Mouse (Mus musculus) MEL (cell line): Measurements from ENCODE around the gene Col9a2. TPM values are rescaled to one million over a fixed set of nuclear protein-coding genes. Genes with fewer than 3 reads are reported as not detected.

ENCODE experiments used
- DNase-seq: peaks from one replicate; pipeline ENCODE4 v3.0.0; 2011; ENCODE audit warnings: low read depth, low spot score
- H3K27ac ChIP-seq: 2 replicates; pipeline ENCODE4 v1.5.1; 2012; ENCODE audit warnings: low read depth, mild to moderate bottlenecking, control low read depth, low read length, moderate library complexity; ENCODE audit not compliant: control insufficient read depth
- H3K27me3 ChIP-seq, 2 experiments: fragments of 150-350 bp in 1 of 2; sonication (generic) in 1 of 2; 2 replicates each; pipeline ENCODE4 v1.6.1; 2012; ENCODE audit warnings: low read length in 2 of 2, mild to moderate bottlenecking in 2 of 2, improper control_type of control experiment in 1 of 2, moderate library complexity in 1 of 2; ENCODE audit not compliant: insufficient read depth in 2 of 2, control insufficient read depth in 1 of 2
- H3K36me3 ChIP-seq, 2 experiments: 2 replicates each; pipeline ENCODE4 v1.6.1; 2012 to 2014; ENCODE audit warnings: low read length in 2 of 2, improper control_type of control experiment in 1 of 2, inconsistent platforms in 1 of 2, mild to moderate bottlenecking in 1 of 2; ENCODE audit not compliant: insufficient read depth in 2 of 2, control insufficient read depth in 1 of 2
- H3K4me1 ChIP-seq, 2 experiments: fragments of 150-350 bp in 1 of 2; sonication (generic) in 1 of 2; 2 replicates each; pipeline ENCODE4 v1.6.1; 2012; ENCODE audit warnings: low read length in 2 of 2, improper control_type of control experiment in 1 of 2, mild to moderate bottlenecking in 1 of 2; ENCODE audit not compliant: insufficient read depth in 2 of 2, control insufficient read depth in 1 of 2
- H3K4me3 ChIP-seq, 2 experiments: fragments of 150-350 bp in 1 of 2; sonication (generic) in 1 of 2; 2 replicates each; pipeline ENCODE4 v1.5.1; 2012; ENCODE audit warnings: low read depth in 2 of 2, low read length in 2 of 2, mild to moderate bottlenecking in 2 of 2, moderate library complexity in 2 of 2, control low read depth in 1 of 2, improper control_type of control experiment in 1 of 2; ENCODE audit not compliant: control insufficient read depth in 1 of 2, insufficient read depth in 1 of 2
- H3K79me2 ChIP-seq: 2 replicates; pipeline ENCODE4 v1.6.1; 2012; ENCODE audit warnings: mild to moderate bottlenecking, low read length, moderate library complexity; ENCODE audit not compliant: control insufficient read depth, poor library complexity, insufficient read depth
- H3K9ac ChIP-seq: 2 replicates; pipeline ENCODE4 v1.6.1; 2012; ENCODE audit warnings: low read depth, mild to moderate bottlenecking, control low read depth, low read length, moderate library complexity; ENCODE audit not compliant: control insufficient read depth, poor library complexity, severe bottlenecking
- H3K9me3 ChIP-seq: fragments of 150-350 bp; sonication (generic); replicated peaks from 2 replicates; pipeline ENCODE4 v1.6.1; 2012; ENCODE audit warnings: mild to moderate bottlenecking, low read length, improper control_type of control experiment, moderate library complexity; ENCODE audit not compliant: insufficient read depth
- BHLHE40 ChIP-seq: IDR thresholded peaks from 2 replicates; pipeline ENCODE4 v1.6.1; 2012; ENCODE audit warnings: low read depth, mild to moderate bottlenecking, inconsistent platforms, low read length, improper control_type of control experiment, borderline replicate concordance
- CHD1 ChIP-seq: IDR thresholded peaks from 2 replicates; pipeline ENCODE4 v1.6.1; 2012; ENCODE audit warnings: low read depth, mild to moderate bottlenecking, inconsistent platforms, low read length, improper control_type of control experiment
- CHD2 ChIP-seq: IDR thresholded peaks from 2 replicates; pipeline ENCODE4 v1.6.1; 2011; ENCODE audit warnings: low read length, improper control_type of control experiment
- E2F4 ChIP-seq: IDR thresholded peaks from 2 replicates; pipeline ENCODE4 v1.6.1; 2011; ENCODE audit warnings: low read depth, low read length, improper control_type of control experiment, borderline replicate concordance
- GABPA ChIP-seq: IDR thresholded peaks from 2 replicates; pipeline ENCODE4 v1.6.1; 2012; ENCODE audit warnings: low read depth, mild to moderate bottlenecking, inconsistent platforms, low read length, improper control_type of control experiment, moderate library complexity
- HCFC1 ChIP-seq: IDR thresholded peaks from 2 replicates; pipeline ENCODE4 v1.6.1; 2012; ENCODE audit warnings: low read depth, mild to moderate bottlenecking, inconsistent platforms, low read length, improper control_type of control experiment, moderate library complexity
- JUND ChIP-seq: IDR thresholded peaks from 2 replicates; pipeline ENCODE4 v1.6.1; 2011; ENCODE audit warnings: low read depth, mild to moderate bottlenecking, improper control_type of control experiment, low read length
- MAFK ChIP-seq: IDR thresholded peaks from 2 replicates; pipeline ENCODE4 v1.6.1; 2011; ENCODE audit warnings: low read depth, mild to moderate bottlenecking, low read length, improper control_type of control experiment, borderline replicate concordance
- MAZ ChIP-seq: IDR thresholded peaks from 2 replicates; pipeline ENCODE4 v1.6.1; 2012; ENCODE audit warnings: low read depth, mild to moderate bottlenecking, inconsistent platforms, low read length, improper control_type of control experiment
- MEF2A ChIP-seq: IDR thresholded peaks from 2 replicates; pipeline ENCODE4 v1.6.1; 2014; ENCODE audit warnings: low read depth, mild to moderate bottlenecking, inconsistent platforms, low read length, improper control_type of control experiment; ENCODE audit not compliant: poor library complexity, insufficient replicate concordance, severe bottlenecking; ENCODE audit errors: extremely low read depth
- MYC ChIP-seq: IDR thresholded peaks from 2 replicates; pipeline ENCODE4 v1.6.1; 2011; ENCODE audit warnings: low read depth, mild to moderate bottlenecking, low read length, improper control_type of control experiment, moderate library complexity
- NELFE ChIP-seq: IDR thresholded peaks from 2 replicates; pipeline ENCODE4 v1.6.1; 2011; ENCODE audit warnings: low read depth, low read length, improper control_type of control experiment
- NRF1 ChIP-seq: IDR thresholded peaks from 2 replicates; pipeline ENCODE4 v1.6.1; 2014; ENCODE audit warnings: low read depth, mild to moderate bottlenecking, inconsistent platforms, low read length, improper control_type of control experiment, moderate library complexity; ENCODE audit not compliant: poor library complexity, insufficient read depth, severe bottlenecking
- POLR2A ChIP-seq, 2 experiments: IDR thresholded peaks; 2 replicates each; pipeline ENCODE4 v1.6.1; 2011 to 2012; ENCODE audit warnings: low read length in 2 of 2, mild to moderate bottlenecking in 2 of 2, control low read depth in 1 of 2, improper control_type of control experiment in 1 of 2, low read depth in 1 of 2, moderate library complexity in 1 of 2; ENCODE audit not compliant: control insufficient read depth in 1 of 2, insufficient read depth in 1 of 2, poor library complexity in 1 of 2
- POLR2AphosphoS2 ChIP-seq: IDR thresholded peaks from 2 replicates; pipeline ENCODE4 v1.6.1; 2011; ENCODE audit warnings: low read length, improper control_type of control experiment
- POLR2AphosphoS5 ChIP-seq: IDR thresholded peaks from 2 replicates; pipeline ENCODE4 v1.6.1; 2012; ENCODE audit warnings: low read depth, borderline replicate concordance, mild to moderate bottlenecking, inconsistent platforms, low read length, moderate library complexity, mixed read lengths
- RAD21 ChIP-seq: IDR thresholded peaks from 2 replicates; pipeline ENCODE4 v1.6.1; 2011; ENCODE audit warnings: mild to moderate bottlenecking, low read depth, low read length, improper control_type of control experiment
- RCOR1 ChIP-seq: IDR thresholded peaks from 2 replicates; pipeline ENCODE4 v1.6.1; 2012; ENCODE audit warnings: low read depth, mild to moderate bottlenecking, inconsistent platforms, low read length, improper control_type of control experiment
- SMC3 ChIP-seq: IDR thresholded peaks from 2 replicates; pipeline ENCODE4 v1.6.1; 2011; ENCODE audit warnings: low read depth, low read length, improper control_type of control experiment
- TAL1 ChIP-seq: IDR thresholded peaks from 2 replicates; pipeline ENCODE4 v1.6.1; 2012; ENCODE audit warnings: mild to moderate bottlenecking, inconsistent platforms, low read length, moderate library complexity, mixed read lengths
- TCF12 ChIP-seq: IDR thresholded peaks from 2 replicates; pipeline ENCODE4 v1.6.1; 2014; ENCODE audit warnings: low read depth, mild to moderate bottlenecking, inconsistent platforms, low read length, improper control_type of control experiment, moderate library complexity
- USF1 ChIP-seq: IDR thresholded peaks from 2 replicates; pipeline ENCODE4 v1.6.1; 2014; ENCODE audit warnings: low read depth, mild to moderate bottlenecking, inconsistent platforms, low read length, improper control_type of control experiment, moderate library complexity
- ZC3H11A ChIP-seq: IDR thresholded peaks from 2 replicates; pipeline ENCODE4 v1.6.1; 2012; ENCODE audit warnings: low read depth, mild to moderate bottlenecking, inconsistent platforms, low read length, improper control_type of control experiment
- ZNF384 ChIP-seq: IDR thresholded peaks from 2 replicates; pipeline ENCODE4 v1.6.1; 2012; ENCODE audit warnings: low read depth, mild to moderate bottlenecking, inconsistent platforms, low read length, improper control_type of control experiment
- polyA plus RNA-seq, 2 experiments: library from polyadenylated mRNA; stranded (reverse) in 1 of 2; unstranded in 1 of 2; fragments of >175 nt in 1 of 2; fragments of >200 nt in 1 of 2; gene quantifications; 2 replicates each; pipeline versions ENCODE4 v1.2.1 to v1.2.4; 2012; ENCODE audit warnings: low replicate concordance in 2 of 2, low read depth in 1 of 2; ENCODE audit not compliant: insufficient read length in 2 of 2, insufficient read depth in 1 of 2, missing spikeins in 1 of 2
- total RNA-seq: library from RNA; depleted of rRNA; stranded (reverse); fragments of 300-350 nt; gene quantifications from 2 replicates; pipeline ENCODE4 v1.2.3, GENCODE M21; 2012

The Col9a2 gene
- total and polyA plus RNA-seq, 3 experiments = 0.12 TPM; not detected in 2

DNA sequence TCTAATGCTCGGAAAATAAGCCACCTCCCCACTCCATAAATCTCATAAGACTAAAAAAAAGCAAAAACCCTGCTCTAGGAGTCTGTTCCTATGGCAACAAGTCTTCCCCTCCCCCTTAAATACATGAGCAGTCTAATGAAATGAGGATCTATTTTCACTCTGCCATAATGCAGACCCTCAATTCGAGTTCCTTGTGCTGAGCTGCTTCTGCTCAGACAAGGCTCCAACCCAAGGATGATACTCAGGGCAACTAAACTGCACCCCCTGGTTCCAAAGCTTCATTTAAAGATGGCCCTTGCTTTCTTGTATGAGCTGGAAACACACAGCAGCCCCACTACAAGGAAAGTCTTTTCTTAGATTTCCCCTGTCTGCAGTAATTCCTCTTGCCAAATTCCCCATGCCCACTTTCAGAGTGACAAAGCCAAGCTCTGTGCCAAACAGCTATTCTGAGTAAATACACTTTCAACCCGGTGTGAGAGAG lies 35.5 kb upstream of the Col9a2 start:
- H3K36me3 ChIP-seq = peaks cover 3 to 45% of the 10 kb centered on the region in 2 experiments; a peak in 3 of 4 replicates
- H3K9me3 ChIP-seq = no peaks in the 10 kb centered on the region
- H3K4me1 ChIP-seq = peaks cover 26 to 43% of the 10 kb centered on the region in 2 experiments
- H3K79me2 ChIP-seq = peaks cover 70% of the 10 kb centered on the region
- H3K9ac ChIP-seq = no peak overlapping the region
- TF ChIP-seq USF1 (no peak), ZNF384 (no peak), MAZ (no peak), RCOR1 (no peak), NELFE (no peak), ZC3H11A (no peak), HCFC1 (no peak), BHLHE40 (no peak), MEF2A (no peak), NRF1 (no peak)
- no peak overlapping the region for H3K27ac ChIP-seq
- H3K4me3 ChIP-seq = no peak overlapping the region
- no peak for DNase-seq
- no peaks in the 10 kb centered on the region for H3K27me3 ChIP-seq

DNA sequence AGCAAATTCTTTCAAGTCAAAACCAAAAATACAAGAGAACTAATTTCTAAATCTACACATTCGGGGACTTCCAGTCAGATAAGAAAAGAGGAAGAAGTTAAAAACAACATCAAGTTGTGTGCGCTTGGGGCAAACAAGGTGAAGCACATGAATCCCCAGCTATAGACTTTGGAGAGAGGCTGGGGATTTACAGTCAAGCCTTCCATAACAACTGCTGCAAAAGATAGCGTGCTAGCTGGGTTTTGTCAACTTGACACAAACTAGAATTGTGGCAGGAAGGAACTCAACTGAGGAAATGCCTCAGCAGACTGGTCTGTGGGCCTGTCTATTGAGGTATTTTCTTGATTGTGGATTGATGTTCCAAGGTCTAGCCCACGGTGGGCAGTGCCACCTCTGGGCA lies 34.5 kb upstream of the Col9a2 start:
- Histone ChIP-seq H3K27me3 (no peaks in the 10 kb centered on the region), H3K9me3 (no peaks in the 10 kb centered on the region), H3K79me2 (peaks cover 76% of the 10 kb centered on the region), H3K27ac (no peak overlapping the region; the same call in 1 of the 2 replicates), H3K4me1 (peaks cover 32 to 46% of the 10 kb centered on the region in 2 experiments), H3K36me3 (peaks cover 3 to 55% of the 10 kb centered on the region in 2 experiments; a peak in 3 of 4 replicates), H3K9ac (no peak overlapping the region), H3K4me3 (no peak overlapping the region)
- peak; percentile 39 for DNase-seq
- TF ChIP-seq NRF1 (no peak), RAD21 (no peak), TCF12 (no peak), CHD1 (no peak), POLR2AphosphoS2 (no peak), POLR2A (IDR thresholded peaks at IDR 0.05; ENCODE audit: control insufficient read depth in 1 of 2, insufficient read depth in 1 of 2, low read depth in 1 of 2, low read length in 2 of 2, poor library complexity in 1 of 2) (no peak), E2F4 (no peak), TAL1 (no peak), GABPA (no peak), CHD2 (no peak), MAFK (no peak), ZNF384 (no peak), SMC3 (no peak), JUND (no peak), USF1 (no peak), POLR2AphosphoS5 (no peak), MYC (no peak)
